Mouse (Mus musculus): ENCODE data around the gene Capza2.

GRCm38 (mm10) chr6:17642739-17643138 is 6.7 kb downstream of the Capza2 start:
- TF ChIP-seq CTCF (IDR thresholded peaks at IDR 0.05; ENCODE audit: low read depth) (no peak), EP300 (IDR thresholded peaks at IDR 0.05; ENCODE audit: low read depth) (no peak)
